Mouse (Mus musculus) kidney, adult 10 weeks (tissue): ENCODE measurements around the gene Ctnnd1. TPM values are rescaled to one million over a fixed set of nuclear protein-coding genes. Genes with fewer than 3 reads are reported as not detected.

Experiments
- polyA plus RNA-seq: library from polyadenylated mRNA; stranded (reverse); fragments of 350-450 nt; fragmentation: Illumina TruSeq; extraction: RNeasy Lipid Tissue Mini Kit (QIAGEN cat#74804); gene quantifications from one replicate; pipeline ENCODE4 v1.2.3, GENCODE M21; 2014; ENCODE audit warnings: low read depth, low replicate concordance

Ctnnd1 gene
- 200 TPM for polyA plus RNA-seq

GRCm38 (mm10) chr2:84650464-84651195, at the start of gene Ctnnd1:
TSS of gene Ctnnd1 (minus strand) at chr2:84650765.

DNA sequence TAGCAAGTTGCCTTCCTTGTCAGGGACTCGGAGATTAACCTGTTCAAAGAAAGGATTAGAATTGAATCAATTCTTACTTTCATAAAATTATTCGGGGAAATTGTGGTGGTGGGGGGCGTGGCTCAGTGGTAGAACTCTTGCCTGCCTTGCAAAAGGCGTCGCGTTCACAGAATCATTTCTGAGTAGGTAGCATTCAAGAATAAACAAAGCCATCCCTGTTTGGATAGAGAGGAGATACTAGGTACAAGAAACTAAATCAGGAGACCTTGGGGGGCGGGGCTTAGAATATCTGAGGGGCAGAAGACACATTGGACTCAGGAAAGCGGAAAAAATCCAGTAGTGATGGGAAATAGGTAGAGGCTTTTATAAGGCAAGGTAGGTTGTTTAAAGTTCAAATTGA, 28.5 kb upstream of the Ctnnd1 start, which contains the start of gene Tmx2:
TSS of gene Tmx2 (minus strand) at position 125 of the 400 bp plus-strand sequence.

DNA sequence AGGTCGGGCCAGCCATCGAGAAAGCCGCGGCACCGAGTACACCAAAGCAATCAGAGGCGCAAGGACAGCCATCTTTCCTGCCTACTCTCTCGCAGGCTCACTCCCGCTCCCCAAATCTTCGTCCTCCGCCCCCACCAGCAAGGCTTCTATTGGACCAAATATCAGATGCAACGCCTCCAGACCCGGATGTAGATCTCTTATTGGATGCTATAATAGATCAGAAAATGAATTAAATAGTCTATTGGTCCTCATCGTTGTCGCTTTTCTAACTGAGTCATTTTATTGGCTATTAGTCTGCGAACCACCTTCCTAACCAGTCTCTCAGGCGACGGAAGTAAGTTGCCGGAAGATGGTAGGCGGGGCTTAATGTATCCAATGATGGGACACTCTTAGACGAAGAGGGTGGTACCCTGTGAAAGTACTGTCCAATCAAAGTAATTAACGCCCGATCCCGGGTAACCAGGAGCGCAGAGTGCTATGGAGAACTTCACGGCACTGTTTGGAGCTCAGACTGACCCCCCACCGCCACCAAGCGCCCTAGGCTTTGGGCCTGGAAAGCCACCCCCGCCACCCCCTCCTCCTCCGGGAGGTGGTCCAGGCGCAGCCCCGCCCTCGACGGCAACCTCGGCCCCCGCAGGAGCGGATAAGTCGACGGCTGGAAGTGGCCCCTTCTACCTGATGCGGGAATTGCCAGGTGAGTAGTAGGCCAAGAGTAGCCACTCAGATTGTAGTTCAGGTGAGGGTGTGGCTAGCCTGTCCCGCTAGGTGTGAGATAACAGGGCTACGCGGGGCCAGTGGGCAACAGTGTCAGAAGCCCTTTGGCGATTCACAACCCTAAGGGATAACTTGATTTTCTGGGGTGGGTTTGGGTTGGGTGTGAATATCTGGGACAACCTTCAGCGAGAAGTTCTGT, 27.7 kb upstream of the Ctnnd1 start, which contains the start of the genes Gm28635 and Med19:
TSS of gene Gm28635 (minus strand) at position 74 of the 913 bp plus-strand sequence.
TSS of gene Med19 (plus strand) at position 435 of the 913 bp plus-strand sequence.

DNA sequence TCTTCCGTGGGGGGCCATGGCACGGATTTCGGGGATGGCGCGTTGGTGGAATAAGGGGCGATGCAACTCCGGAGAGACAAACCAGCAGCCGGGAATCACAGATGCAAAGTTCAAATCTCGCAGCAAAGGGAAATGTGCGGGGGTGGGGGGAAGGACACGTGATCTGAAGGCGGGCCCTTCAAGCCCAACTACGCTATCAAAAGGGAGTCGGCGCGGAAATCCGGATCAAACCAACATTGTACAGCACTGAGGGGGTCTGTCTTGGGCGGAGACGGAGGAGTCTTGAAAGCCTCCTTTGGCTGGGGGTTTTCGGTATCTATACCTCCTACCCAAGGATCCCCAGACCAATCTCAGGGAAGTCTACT, 20.0 kb upstream of the Ctnnd1 start, which contains the start of gene Selenoh:
TSS of gene Selenoh (minus strand) at position 202 of the 365 bp plus-strand sequence.

DNA sequence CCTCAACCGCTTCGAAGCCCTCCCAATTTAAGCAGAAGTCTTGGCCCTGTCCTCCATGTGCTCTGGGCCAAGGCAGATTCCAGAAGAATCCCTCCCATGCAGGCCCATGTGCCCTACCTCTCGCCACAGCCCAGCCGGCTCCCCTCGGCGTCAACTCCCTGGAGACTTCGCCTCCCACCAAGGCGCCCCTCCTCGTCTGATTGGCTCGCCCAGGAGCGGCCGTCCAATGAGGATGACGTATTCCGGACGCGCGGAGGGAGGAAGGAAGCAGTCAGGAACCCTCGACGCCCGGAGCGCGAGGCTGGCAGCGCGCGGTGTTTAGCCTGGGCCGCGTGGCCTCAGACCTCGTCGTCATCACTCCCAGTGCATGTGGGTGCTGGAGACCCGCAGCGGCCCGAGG, 8.2 kb upstream of the Ctnnd1 start, which contains the start of gene Btbd18:
TSS of gene Btbd18 (plus strand) at position 274 of the 400 bp plus-strand sequence.

Other genes starting within 250 kb of the Ctnnd1 start
- 56.8 TPM for gene Calcrl, start 225.4 kb downstream of the Ctnnd1 start, polyA plus RNA-seq
- 48.3 TPM for gene Tfpi, start 174.0 kb downstream of the Ctnnd1 start, polyA plus RNA-seq
- gene Btbd18, start 8.3 kb upstream of the Ctnnd1 start, polyA plus RNA-seq = not detected
- gene Selenoh, start 20.0 kb upstream of the Ctnnd1 start, polyA plus RNA-seq = 10.5 TPM
- gene Gm28635, start 27.3 kb upstream of the Ctnnd1 start, polyA plus RNA-seq = not detected
- gene Med19, start 27.6 kb upstream of the Ctnnd1 start, polyA plus RNA-seq = 45.8 TPM
- gene Tmx2, start 28.4 kb upstream of the Ctnnd1 start, polyA plus RNA-seq = 203 TPM
- gene Zdhhc5, start 64.4 kb upstream of the Ctnnd1 start, polyA plus RNA-seq = 79.5 TPM
- 18.6 TPM for gene Clp1, start 76.6 kb upstream of the Ctnnd1 start, polyA plus RNA-seq
- not detected for gene Ypel4, start 83.3 kb upstream of the Ctnnd1 start, polyA plus RNA-seq
- not detected for gene Gm19426, start 92.9 kb upstream of the Ctnnd1 start, polyA plus RNA-seq
- gene Serping1, start 124.7 kb upstream of the Ctnnd1 start, polyA plus RNA-seq = 26.3 TPM
- gene Ube2l6, start 148.1 kb upstream of the Ctnnd1 start, polyA plus RNA-seq = 8.4 TPM
- gene Smtnl1, start 171.9 kb upstream of the Ctnnd1 start, polyA plus RNA-seq = not detected
- gene Timm10, start 176.2 kb upstream of the Ctnnd1 start, polyA plus RNA-seq = 2.6 TPM
- 0.36 TPM for gene Slc43a1, start 188.1 kb upstream of the Ctnnd1 start, polyA plus RNA-seq
- gene Rtn4rl2, start 235.9 kb upstream of the Ctnnd1 start, polyA plus RNA-seq = not detected